ENCODE assay signal across 16 mouse cellular contexts in the genomic region with DNA sequence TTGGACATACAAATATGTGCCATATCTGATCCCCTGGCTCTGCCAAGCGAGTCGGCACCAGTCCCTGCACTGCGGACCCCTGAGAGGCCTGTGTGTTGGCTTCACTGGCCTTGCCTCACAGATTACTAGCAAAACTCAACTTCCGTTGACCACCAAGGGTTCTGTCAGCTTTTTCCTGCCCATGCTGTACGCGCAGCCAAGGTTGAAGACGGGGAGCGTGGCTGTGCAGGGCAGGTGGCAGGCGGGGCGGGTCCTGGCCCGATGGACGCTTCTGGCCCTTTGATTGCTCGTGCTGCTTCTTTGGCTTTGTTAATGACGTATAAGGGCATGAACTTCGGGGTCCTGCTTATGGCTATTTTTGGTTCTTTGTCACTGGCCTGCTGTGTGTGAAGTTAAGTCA.
DNase-seq lines count a peak whose midpoint lies in the region; ATAC-seq and TF ChIP-seq lines count a peak whose summit lies in the region.
"Had no signal": no experiment of that assay in that cellular context is flagged by ENCODE, and none has a peak within 500 bp of the region (broad histone marks: within the 10 kb centered on the region; RNA-seq: fewer than 3 reads in every experiment).

No protein-coding gene starts in this region.

- no peak for TF ChIP-seq CTCF in liver, postnatal 0 days (IDR thresholded peaks at IDR 0.05; ENCODE audit: low read depth)

- H3K9me3 ChIP-seq in hindbrain, embryonic 13.5 days: no peaks in the 10 kb centered on the region
- no peaks in the 10 kb centered on the region for H3K9me3 ChIP-seq in hindbrain, embryonic 10.5 days
- H3K9me3 ChIP-seq in liver, embryonic 12.5 days (replicated peaks): no peaks in the 10 kb centered on the region
- H3K9me3 ChIP-seq in liver, postnatal 0 days (ENCODE audit: low read length): no peaks in the 10 kb centered on the region
- no peaks in the 10 kb centered on the region for H3K9me3 ChIP-seq in intestine, embryonic 16.5 days (ENCODE audit: control insufficient read depth, low read length)
- H3K9me3 ChIP-seq: embryonic facial prominence, embryonic 10.5 days; forebrain, embryonic 15.5 days; limb, embryonic 15.5 days had no signal

- WGBS in hindbrain, embryonic 13.5 days: 89% methylated on average over 15 of the region's 15 CpGs
- 90% methylated on average over 15 of the region's 15 CpGs for WGBS in hindbrain, embryonic 10.5 days
- 78% methylated on average over 15 of the region's 15 CpGs for WGBS in liver, embryonic 12.5 days (ENCODE audit: insufficient replicate concordance)
- WGBS in liver, postnatal 0 days (ENCODE audit: insufficient replicate concordance): 76% methylated on average over 15 of the region's 15 CpGs
- WGBS in intestine, embryonic 16.5 days: 77% methylated on average over 15 of the region's 15 CpGs

- ATAC-seq in hindbrain, embryonic 13.5 days (ENCODE audit: low FRiP score): no peak
- no peak for ATAC-seq in liver, embryonic 12.5 days
- ATAC-seq in liver, postnatal 0 days: no peak
- ATAC-seq in intestine, embryonic 16.5 days: no peak
- no peak for ATAC-seq in monocyte, adult 5-6 weeks (replicated peaks; ENCODE audit: insufficient number of reproducible peaks, low FRiP score, low TSS enrichment, poor library complexity, severe bottlenecking)
- ATAC-seq: forebrain, embryonic 15.5 days had no signal

- H3K4me2 ChIP-seq in hindbrain, embryonic 13.5 days: no peak overlapping the region
- no peak overlapping the region for H3K4me2 ChIP-seq in liver, embryonic 12.5 days
- H3K4me2 ChIP-seq in liver, postnatal 0 days (ENCODE audit: low read depth, low read length): no peak overlapping the region
- H3K4me2 ChIP-seq in intestine, embryonic 16.5 days (ENCODE audit: low read depth, low read length): no peak overlapping the region
- H3K4me2 ChIP-seq: forebrain, embryonic 15.5 days; limb, embryonic 15.5 days; midbrain, embryonic 11.5 days had no signal

- no peak overlapping the region for H3K4me3 ChIP-seq in hindbrain, embryonic 13.5 days
- no peak overlapping the region for H3K4me3 ChIP-seq in hindbrain, embryonic 10.5 days
- H3K4me3 ChIP-seq in liver, embryonic 12.5 days: no peak overlapping the region
- H3K4me3 ChIP-seq in liver, postnatal 0 days (ENCODE audit: low read depth, low read length): no peak overlapping the region
- no peak overlapping the region for H3K4me3 ChIP-seq in intestine, embryonic 16.5 days (ENCODE audit: low read length)
- H3K4me3 ChIP-seq: embryonic facial prominence, embryonic 10.5 days; erythroblast, embryonic 14.5 days; forebrain, embryonic 15.5 days; limb, embryonic 15.5 days had no signal

- H3K4me1 ChIP-seq in hindbrain, embryonic 13.5 days (replicated peaks): peaks cover 62% of the 10 kb centered on the region
- H3K4me1 ChIP-seq in hindbrain, embryonic 10.5 days (replicated peaks): 0 out of 2 replicates have a peak, but pooled peaks cover 14% of the 10 kb centered on the region
- H3K4me1 ChIP-seq in liver, embryonic 12.5 days: peaks cover 39% of the 10 kb centered on the region
- peaks cover 4% of the 10 kb centered on the region; the same call in 1 of the 2 replicates for H3K4me1 ChIP-seq in liver, postnatal 0 days (ENCODE audit: insufficient read depth)
- H3K4me1 ChIP-seq in intestine, embryonic 16.5 days (ENCODE audit: control insufficient read depth, insufficient read depth, low read length): peaks cover 22% of the 10 kb centered on the region

- H3K27ac ChIP-seq in hindbrain, embryonic 13.5 days: peak overlapping the region; percentile 74; the same call in 1 of the 2 replicates
- H3K27ac ChIP-seq in hindbrain, embryonic 10.5 days: no peak overlapping the region
- 0 out of 2 replicates have a peak overlapping the region, but pooled peaks have one; percentile 68 for H3K27ac ChIP-seq in liver, embryonic 12.5 days
- H3K27ac ChIP-seq in liver, postnatal 0 days (ENCODE audit: low read depth): no peak overlapping the region
- peak overlapping the region; percentile 37; the same call in 1 of the 2 replicates for H3K27ac ChIP-seq in intestine, embryonic 16.5 days (ENCODE audit: low read length)
- H3K27ac ChIP-seq: embryonic facial prominence, embryonic 10.5 days; forebrain, embryonic 15.5 days; limb, embryonic 15.5 days had no signal

- no peak overlapping the region for H3K9ac ChIP-seq in hindbrain, embryonic 13.5 days
- H3K9ac ChIP-seq in liver, embryonic 12.5 days: no peak overlapping the region
- no peak overlapping the region for H3K9ac ChIP-seq in liver, postnatal 0 days (replicated peaks)
- H3K9ac ChIP-seq in intestine, embryonic 16.5 days (ENCODE audit: low read depth, low read length): no peak overlapping the region
- H3K9ac ChIP-seq: forebrain, embryonic 15.5 days; limb, embryonic 15.5 days had no signal

- TF ChIP-seq EP300 in liver, postnatal 0 days (IDR thresholded peaks at IDR 0.05; ENCODE audit: low read depth): no peak

- no peaks in the 10 kb centered on the region for H3K27me3 ChIP-seq in hindbrain, embryonic 13.5 days
- H3K27me3 ChIP-seq in hindbrain, embryonic 10.5 days (ENCODE audit: insufficient read depth, poor library complexity, severe bottlenecking): no peaks in the 10 kb centered on the region
- no peaks in the 10 kb centered on the region for H3K27me3 ChIP-seq in liver, embryonic 12.5 days (replicated peaks)
- no peaks in the 10 kb centered on the region for H3K27me3 ChIP-seq in liver, postnatal 0 days (ENCODE audit: insufficient read depth, low read length)
- no peaks in the 10 kb centered on the region for H3K27me3 ChIP-seq in intestine, embryonic 16.5 days (replicated peaks; ENCODE audit: control insufficient read depth, insufficient read depth, low read length)
- H3K27me3 ChIP-seq: forebrain, embryonic 15.5 days; limb, embryonic 15.5 days had no signal

- H3K36me3 ChIP-seq in hindbrain, embryonic 13.5 days: 0 out of 2 replicates have a peak, but pooled peaks cover 3% of the 10 kb centered on the region
- H3K36me3 ChIP-seq in hindbrain, embryonic 10.5 days: peaks cover 41% of the 10 kb centered on the region
- H3K36me3 ChIP-seq in liver, embryonic 12.5 days: peaks cover 2% of the 10 kb centered on the region; the same call in 1 of the 2 replicates
- H3K36me3 ChIP-seq in liver, postnatal 0 days (replicated peaks; ENCODE audit: insufficient read depth, low read length): peaks cover 10% of the 10 kb centered on the region
- no peaks in the 10 kb centered on the region for H3K36me3 ChIP-seq in intestine, embryonic 16.5 days (ENCODE audit: control insufficient read depth, insufficient read depth, low read length)
- H3K36me3 ChIP-seq: forebrain, embryonic 15.5 days had no signal

- peak; percentile 52 for DNase-seq in cerebellum, adult 9-11 months
- DNase-seq in cerebellum, adult 11 months: no peak
- DNase-seq in hindbrain, embryonic 10.5 days (ENCODE audit: low spot score): no peak
- DNase-seq in liver, postnatal 0 days: no peak
- DNase-seq: kidney, adult 8-10 months; lung, adult 2 months; lung, postnatal 4 days had no signal

Comparison
In these comparisons a context has a peak if more than half of its experiments do, and no peak if none do; other contexts are left out.
1. H3K27ac ChIP-seq: peak in hindbrain, embryonic 13.5 days (single experiment), liver, embryonic 12.5 days (single experiment) and intestine, embryonic 16.5 days (single experiment); none in hindbrain, embryonic 10.5 days (single experiment) and liver, postnatal 0 days (single experiment).